Mouse (Mus musculus) kidney, postnatal 14 days (tissue): ENCODE results near the gene Tomm22.
A peak's percentile ranks its signal among the peaks of the same experiment; 100 is the strongest.

Experiments
- DNase-seq: peaks from one replicate; pipeline ENCODE4 v3.0.0; 2022; ENCODE audit warnings: mixed read lengths

Gene Tomm22

GRCm38 (mm10) chr15:79686046-79686869 is 15.6 kb downstream of the Tomm22 start:
- no peak for DNase-seq

- DNase-seq: no peak
Observed at GRCm38 (mm10) chr15:79687175-79687574, 16.5 kb downstream of the Tomm22 start.

- DNase-seq: peak; percentile 98
Observed at GRCm38 (mm10) chr15:79687646-79688267, 17.1 kb downstream of the Tomm22 start, which contains the start of gene Josd1. Josd1 (minus strand) TSS chr15:79687919.

- DNase-seq: no peak
Observed at GRCm38 (mm10) chr15:79688268-79688956, 17.8 kb downstream of the Tomm22 start.

GRCm38 (mm10) chr15:79689662-79690425 is 19.2 kb downstream of the Tomm22 start:
- DNase-seq: no peak

- DNase-seq: peak; percentile 99
Observed at GRCm38 (mm10) chr15:79690426-79691022, 19.9 kb downstream of the Tomm22 start, which contains the start of gene Gtpbp1. Gtpbp1 (plus strand) TSS chr15:79690845.

- no peak for DNase-seq
Observed at GRCm38 (mm10) chr15:79691023-79691508, 20.4 kb downstream of the Tomm22 start.

GRCm38 (mm10) chr15:79692334-79692733 is 21.7 kb downstream of the Tomm22 start:
- no peak for DNase-seq

GRCm38 (mm10) chr15:79693740-79694139 is 23.1 kb downstream of the Tomm22 start:
- no peak for DNase-seq

- no peak for DNase-seq
Observed at GRCm38 (mm10) chr15:79694512-79694911, 23.9 kb downstream of the Tomm22 start.

- DNase-seq: no peak
Observed at GRCm38 (mm10) chr15:79695516-79695915, 24.9 kb downstream of the Tomm22 start.

- peak; percentile 35 for DNase-seq
Observed at GRCm38 (mm10) chr15:79696508-79696907, 25.8 kb downstream of the Tomm22 start.

GRCm38 (mm10) chr15:79697011-79697410 is 26.4 kb downstream of the Tomm22 start:
- peak; percentile 29 for DNase-seq

- no peak for DNase-seq
Observed at GRCm38 (mm10) chr15:79697558-79698187, 27.0 kb downstream of the Tomm22 start.

- DNase-seq: peak; percentile 36
Observed at GRCm38 (mm10) chr15:79706603-79707214, 36.0 kb downstream of the Tomm22 start.

- DNase-seq: no peak
Observed at GRCm38 (mm10) chr15:79708229-79708822, 37.7 kb downstream of the Tomm22 start.

- no peak for DNase-seq
Observed at GRCm38 (mm10) chr15:79715646-79716045, 45.0 kb downstream of the Tomm22 start.

GRCm38 (mm10) chr15:79716710-79717109 is 46.0 kb downstream of the Tomm22 start:
- DNase-seq: no peak

GRCm38 (mm10) chr15:79720267-79720666 is 49.6 kb downstream of the Tomm22 start:
- no peak for DNase-seq

GRCm38 (mm10) chr15:79720796-79721195 is 50.1 kb downstream of the Tomm22 start:
- DNase-seq: no peak
